Mouse (Mus musculus) lung, postnatal 4 days (tissue): Measurements from ENCODE around the gene Ntrk2.
"Not testable (repeated sequence)": the region's sequence is repeated elsewhere in the genome, so short reads cannot be mapped to it uniquely, and the experiment has no call there.

Experiments used
- DNase-seq, 2 experiments: peaks; one replicate each; pipeline ENCODE4 v3.0.0; 2021

Ntrk2 gene

DNA sequence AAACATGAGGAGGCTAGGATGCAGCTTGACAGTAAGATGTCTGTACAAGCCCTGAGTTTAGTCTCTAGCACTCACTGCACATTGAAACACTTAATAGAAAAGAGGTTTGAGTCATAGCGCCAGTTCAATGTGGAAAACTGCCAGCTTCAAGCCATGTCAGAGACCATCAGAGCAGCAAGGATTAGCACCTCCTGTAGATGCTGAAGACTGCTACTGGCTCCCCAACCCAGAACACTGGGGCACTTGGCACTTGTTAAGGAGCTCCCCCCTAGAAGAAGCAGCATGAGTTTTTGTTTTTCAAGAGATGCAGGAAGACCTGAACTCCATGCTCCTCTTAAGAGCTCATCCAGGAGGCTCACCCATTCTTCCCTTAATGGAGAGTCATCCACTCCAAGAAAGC is 251.5 kb downstream of the Ntrk2 start:
- no peak for DNase-seq

DNA sequence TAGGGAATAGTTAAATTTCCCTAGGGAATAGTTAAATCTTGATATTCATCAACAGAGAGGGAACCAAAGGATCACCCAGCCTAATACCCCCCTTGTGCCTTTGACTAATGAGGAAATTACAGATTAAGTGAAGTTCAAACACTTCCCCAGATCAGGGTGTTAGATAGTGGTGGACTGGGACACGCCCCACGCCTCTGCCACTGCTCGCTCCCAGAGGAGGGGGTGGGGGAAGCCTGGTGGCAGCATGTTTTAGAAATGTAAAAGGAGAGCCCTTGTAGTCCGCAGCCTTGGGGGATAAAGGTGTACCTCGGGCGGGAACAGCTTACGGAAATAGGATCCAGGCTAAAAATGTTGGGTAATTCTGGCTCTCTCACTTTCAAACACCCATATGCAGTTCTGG is 252.7 kb downstream of the Ntrk2 start:
- DNase-seq: no peak

DNA sequence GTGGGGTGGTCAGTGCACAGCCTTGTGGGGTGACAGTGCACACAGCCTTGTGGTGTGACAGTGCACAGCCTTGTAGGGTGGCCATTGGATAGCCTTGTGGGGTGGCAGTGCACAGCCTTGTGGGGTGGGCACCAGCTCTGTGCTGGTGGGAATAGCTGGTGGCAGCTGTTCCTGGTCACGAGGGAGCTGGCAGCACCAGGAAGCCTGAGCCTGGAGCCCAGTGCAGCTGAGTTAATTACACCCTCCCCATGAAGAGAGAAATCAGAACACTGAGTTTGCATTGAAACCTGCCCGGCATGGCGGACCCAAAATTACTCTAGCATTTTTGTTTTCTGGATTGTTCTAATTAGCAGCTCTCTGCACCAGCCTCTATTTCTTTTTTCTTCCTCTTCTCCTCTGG is 259.3 kb downstream of the Ntrk2 start:
- DNase-seq: no peak

DNA sequence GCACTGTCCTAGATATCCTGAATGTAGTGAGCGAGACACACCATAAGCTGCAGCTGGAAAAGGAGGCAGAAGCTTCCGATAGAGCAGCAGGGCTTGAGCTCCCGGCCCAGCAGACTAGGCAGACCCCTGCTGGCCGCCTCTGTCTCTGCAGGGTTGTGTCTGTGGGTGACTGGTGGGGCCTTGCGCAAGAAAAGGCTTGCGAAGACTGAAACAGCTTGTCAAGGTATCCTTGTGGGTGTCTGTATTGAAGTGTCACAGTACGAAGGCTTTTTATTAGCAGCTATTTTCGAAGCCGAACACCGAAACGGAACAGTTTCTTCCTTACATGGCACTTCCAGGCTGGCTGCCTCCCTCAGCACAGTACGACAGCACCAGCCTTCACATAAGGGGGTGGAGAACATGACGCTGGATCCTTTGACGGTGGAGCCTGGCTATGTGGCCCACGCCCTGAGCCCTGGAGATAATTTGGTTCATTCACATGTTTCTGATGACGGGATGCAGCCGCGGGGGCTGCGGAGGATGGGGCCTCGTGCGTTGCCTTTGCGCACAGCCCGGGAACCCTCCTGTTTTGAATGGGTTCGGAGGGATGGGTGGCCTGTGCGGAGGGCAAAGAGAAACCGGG is 267.4 kb downstream of the Ntrk2 start:
- DNase-seq: peak; percentile 82 to 83

DNA sequence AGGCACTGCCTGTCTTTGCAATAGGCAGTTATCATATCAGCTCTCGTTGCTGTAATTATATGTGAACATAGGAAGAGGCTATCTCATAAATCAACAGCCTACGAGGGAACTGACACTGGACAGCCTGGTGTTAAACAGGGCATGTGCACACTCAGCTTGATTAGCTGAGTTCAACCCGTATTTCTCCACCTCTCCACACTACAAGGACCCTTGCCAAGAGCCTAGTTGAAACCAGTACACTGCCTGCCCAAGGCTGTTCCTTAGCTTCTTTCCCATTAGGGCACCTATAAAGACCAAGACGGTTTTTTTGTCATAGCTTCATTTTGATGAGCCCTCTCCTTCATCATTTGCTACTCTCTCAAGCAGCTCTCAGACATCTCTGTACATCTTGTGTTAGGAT is 270.1 kb downstream of the Ntrk2 start:
- no peak for DNase-seq

DNA sequence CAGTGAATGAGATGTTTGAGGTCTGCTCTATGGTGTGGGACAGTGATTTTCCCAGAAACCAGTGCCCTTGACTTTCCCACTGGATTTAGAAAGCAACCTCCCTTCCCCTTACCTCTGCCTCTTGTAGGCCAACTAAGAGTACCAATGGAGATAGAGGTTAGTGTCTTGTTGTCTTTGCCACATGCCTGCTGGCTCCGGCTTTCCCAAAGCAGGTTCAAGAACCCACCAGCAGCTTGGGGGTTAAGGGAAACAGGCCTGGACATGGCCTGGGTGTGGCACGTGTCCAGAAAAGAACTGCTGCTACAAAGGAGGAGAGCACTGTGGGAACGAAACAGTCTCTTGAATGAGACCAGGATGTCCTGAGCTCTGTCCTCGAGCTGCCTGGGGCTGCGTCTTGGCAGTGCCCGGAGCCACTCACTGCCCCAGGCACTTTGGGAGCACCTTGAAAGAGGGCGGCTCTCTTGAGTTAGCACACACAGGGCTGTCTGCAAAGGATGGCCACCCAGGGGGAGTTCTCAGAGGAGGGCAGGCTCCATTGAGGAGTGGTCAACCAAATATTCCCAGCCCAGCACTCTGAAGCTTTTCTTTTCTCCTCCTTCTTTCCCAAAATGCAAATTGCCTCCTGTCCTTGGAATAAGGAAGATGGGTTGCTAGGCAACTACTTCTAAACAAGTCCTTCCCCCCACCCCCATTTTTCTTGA is 273.5 kb downstream of the Ntrk2 start:
- no peak for DNase-seq

DNA sequence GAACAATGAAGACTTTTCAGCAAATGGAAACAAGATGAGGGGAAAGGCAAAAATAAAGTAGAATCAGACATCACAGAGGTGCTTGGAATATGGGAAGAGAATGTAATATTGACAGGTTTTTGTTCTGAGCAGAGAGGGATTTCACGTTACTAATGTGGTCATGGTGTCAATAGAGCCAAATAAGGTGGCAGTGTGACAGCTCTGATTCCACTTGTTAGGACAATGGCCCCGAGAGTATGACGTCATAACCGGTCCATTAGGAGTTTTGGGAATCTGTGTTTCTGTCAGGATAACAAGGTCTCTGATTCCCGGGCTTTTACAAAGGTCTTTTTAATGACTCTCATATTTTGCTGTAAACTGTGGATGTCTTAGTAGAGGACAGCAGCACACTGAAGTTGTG is 274.1 kb downstream of the Ntrk2 start:
- no peak for DNase-seq

DNA sequence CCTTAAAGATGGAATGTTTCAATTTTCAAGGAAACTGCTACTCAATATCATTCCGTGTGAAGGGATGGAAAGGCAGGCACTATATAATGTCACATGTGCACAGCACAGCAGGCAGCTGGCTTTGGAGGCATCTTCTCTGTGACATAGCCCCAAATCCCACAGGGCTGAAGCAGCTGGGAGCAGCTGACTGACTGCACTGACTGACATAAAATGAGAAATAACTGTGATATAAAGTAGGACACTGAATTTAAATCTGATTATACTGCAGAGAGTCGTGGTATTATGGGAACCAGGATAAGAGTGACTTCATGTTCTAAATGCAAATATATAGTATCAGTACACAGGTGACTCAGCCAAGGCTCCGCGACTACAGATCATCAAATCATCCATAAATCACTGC is 282.6 kb downstream of the Ntrk2 start:
- no peak for DNase-seq

DNA sequence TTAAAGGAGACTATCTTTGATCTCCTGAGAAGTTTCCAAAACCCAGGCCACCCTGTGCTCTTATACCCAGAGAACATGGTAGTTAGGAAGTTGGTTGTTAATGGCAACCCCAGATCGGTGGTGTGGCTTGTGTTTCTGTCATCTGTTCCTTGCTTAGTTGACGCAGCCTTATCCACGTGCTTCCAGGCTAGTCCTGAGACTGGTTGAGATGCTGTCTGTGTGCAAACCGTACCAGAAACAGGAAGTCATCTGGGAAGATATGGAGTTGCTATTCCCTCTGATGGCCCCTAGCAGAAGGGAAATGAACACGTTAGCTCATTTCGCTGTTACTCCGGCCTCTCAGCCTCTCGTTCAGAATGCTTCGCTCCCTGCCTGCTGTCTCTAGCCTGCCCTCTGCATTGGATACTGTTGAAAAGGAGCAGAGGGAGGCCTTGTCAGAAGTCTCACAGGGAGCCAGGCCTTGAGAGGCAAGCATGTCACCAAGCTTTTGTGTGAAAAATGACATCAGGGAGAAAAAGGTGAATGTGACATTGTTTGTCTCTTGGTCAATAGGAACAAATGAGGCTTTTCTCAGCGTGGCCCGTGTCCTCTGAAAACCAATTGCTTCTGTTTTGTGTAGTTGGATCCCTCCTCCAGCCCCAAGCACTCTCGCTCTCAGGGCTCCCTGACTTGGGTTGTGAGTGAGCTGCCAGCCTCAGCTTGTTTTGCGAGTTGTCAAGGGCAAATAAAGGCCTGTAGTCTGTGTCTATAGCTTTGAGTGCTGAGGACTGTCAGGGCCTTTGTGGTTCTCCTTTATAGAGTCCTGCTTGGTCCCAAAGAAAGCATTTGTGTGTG is 285.0 kb downstream of the Ntrk2 start:
- no peak for DNase-seq

DNA sequence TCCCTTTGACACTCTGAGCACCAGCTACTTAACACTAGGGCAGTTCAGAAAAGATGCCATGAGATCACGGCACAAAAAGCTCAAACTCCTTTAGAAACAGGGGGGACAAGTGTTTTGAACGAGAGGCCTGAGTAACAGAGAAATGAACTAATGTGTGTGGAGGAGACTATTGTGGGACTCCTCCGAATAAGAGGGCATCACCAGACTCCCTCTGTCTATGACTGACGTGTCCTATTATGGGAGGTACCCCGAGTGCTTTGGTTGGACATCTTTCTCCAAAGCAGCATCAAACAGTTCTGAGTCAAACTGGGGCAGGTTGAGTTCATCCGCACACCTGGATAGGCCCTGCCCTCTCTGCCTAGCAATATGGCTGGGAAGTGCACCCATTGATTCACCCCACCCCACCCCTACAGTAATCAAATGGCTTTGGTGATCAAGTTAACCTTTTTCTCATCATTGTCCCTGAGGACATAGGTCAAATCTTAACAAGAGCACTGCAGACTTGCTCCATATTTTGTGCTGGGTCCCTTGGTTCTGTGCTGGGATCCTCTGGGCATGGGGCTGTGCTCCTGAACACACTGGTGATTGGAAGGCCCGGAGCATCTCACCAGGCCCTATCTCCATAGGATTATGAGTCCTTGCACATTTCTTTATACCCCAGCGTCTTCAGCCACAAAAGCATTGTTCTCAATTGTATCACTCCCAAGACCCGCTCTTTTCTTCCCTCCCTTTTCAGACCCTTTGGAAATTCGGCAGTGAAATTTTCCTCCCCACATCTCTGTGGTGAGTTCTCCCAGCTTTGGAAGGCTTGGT is 285.9 kb downstream of the Ntrk2 start:
- DNase-seq: no peak

DNA sequence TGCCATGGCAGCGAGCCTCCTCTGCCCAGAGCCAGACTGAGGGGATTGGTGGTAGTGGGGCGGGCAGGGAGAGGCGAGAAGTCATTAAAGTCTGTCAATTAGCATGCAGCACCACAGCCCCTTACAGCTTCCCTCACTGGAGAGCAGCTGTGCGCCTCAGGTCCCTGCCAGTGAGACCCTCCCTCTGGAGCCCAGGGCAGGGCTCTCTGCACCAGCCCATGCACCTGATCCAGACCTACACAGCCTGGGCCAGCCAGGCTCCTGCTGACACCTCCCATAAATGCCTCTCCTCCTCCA is 286.4 kb downstream of the Ntrk2 start:
- DNase-seq: no peak

DNA sequence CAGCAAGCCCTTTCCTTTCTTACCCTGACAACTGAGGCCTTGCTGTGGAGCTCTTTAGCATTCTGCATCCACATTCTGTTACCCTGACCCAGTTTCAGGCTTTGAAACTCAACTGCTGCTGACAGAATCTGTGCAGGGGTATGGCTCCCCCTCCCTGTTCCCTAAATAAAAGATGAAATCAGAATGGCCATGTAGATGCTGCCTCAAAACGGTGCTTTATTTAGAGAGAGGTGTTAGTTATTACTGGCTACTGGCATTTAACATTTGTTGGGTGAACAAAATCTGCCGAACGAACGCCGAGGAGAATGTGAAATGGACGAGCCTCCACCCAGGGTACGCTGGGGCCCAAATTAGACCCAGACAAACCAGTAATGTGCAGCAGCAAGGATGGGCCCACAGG is 288.4 kb downstream of the Ntrk2 start:
- DNase-seq: no peak

DNA sequence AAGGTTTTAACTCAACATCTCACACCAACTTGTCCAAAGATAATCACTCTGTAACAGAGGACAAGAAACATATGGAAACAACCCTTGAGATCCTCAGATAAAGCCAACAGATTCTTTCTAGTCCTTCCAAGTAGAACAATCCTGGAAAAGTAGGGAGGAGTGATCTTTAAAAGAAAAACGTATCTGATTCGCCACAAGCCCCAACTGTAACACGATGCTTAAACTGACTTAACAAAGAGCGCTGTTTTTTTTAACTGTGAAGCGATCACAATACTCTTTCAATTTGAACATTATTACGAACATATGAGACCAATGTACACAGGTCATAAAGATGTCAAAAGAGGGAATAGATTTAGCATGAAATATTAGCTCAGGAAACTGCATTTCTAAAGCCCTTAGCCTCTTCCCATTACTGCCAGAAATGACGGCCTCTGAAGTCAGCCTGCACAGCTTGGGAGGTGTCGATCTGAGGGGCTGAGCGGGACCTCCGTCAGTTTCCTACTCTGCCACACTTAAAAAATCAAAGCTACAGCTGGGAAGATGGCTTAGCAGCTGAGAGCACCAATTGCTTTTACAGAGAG is 289.5 kb downstream of the Ntrk2 start:
- DNase-seq: no peak

DNA sequence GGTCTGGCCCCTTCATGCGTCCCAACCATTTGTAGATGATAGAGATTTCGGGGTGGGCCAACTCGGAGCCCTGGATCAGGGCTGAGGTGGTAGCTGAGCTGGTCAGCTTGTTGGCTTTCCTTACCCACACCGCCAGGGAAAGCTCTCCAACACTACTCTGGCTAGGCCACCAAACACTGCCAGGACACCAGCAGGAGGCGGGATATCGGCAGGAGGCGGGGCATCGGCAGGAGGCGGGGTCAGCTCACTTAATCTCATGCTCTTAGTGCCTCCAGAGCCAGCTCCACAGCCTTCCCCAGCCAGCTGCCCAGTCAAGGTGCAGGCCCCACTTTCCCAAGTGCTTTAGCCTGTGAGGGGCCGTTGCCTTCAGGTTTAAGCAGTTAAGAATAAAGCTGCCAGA is 293.7 kb downstream of the Ntrk2 start:
- DNase-seq: no peak

DNA sequence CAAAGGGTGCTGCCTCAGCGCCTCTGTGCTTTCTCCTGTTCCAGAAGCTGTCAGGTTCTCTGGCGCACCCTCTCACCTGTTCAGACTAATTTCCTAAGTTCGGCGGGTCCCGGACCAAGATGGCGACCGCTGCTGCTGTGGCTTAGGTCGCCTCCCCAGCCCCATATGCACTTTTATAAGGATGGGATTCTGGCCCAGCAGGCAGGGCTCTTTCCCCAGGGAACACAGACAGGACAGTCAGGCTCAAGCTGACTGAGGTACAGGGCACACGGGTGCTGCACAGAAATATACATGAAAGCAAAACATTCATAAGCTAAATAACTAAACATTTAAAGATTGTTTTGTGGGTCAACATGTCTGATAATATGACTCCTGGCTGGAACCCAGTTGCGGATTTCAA is 301.4 kb downstream of the Ntrk2 start:
- DNase-seq: not testable (repeated sequence)

DNA sequence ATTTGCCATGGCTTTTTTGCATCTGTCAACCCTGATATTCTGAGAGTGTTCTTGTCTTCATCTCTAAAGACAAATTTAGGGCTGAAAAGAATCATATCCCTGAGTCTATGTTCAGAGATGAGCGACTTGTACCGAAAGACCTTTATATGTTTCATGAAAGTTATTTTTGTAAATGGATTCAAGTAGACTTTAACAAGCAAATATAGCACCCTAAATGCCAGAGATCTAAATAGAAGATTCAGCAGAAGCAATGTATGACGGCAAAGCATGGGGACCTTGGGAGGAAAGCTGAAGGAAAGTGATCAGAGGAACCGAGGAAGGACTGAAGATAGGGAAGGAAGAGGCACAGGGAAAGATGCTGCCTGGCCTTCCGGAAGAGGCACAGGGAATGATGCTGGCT is 303.7 kb downstream of the Ntrk2 start:
- no peak for DNase-seq

DNA sequence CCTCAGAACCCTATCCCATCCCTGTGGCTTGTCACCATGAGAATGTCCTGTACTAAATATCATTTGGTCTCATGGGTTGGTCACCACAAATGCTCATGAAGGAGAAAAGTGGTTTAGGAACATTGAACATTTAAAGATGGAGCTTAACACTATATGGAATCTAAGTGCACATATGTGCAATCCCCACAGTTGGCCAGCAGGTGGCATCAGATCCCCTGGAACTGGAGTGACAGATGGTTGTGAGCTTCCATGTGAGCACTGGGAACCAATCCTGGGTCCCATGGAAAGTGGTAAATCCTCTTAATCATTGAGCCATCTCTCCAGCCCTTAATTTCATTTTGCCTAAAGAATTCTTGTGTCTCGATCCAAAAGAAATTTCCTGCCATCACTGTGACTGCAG is 308.3 kb downstream of the Ntrk2 start:
- no peak for DNase-seq

DNA sequence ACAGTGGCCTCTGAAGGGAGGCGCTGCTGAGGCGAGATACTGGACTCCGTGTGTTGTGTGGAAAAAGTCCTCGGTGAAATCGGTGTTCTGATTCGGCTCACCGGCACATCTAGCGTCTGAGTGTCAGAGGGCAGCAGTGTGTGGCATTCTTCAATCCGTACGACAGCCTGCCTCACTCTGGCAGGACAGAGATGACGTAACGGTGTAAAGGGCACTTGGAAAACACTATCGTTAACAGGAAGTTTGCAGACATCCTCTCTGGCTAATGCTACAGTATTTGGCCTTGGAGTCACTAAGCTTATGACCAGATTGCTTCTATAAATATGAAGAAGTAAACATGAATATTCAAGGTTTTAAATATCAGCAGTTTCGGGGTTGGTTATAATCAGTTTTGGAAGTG is 309.2 kb downstream of the Ntrk2 start:
- no peak for DNase-seq

DNA sequence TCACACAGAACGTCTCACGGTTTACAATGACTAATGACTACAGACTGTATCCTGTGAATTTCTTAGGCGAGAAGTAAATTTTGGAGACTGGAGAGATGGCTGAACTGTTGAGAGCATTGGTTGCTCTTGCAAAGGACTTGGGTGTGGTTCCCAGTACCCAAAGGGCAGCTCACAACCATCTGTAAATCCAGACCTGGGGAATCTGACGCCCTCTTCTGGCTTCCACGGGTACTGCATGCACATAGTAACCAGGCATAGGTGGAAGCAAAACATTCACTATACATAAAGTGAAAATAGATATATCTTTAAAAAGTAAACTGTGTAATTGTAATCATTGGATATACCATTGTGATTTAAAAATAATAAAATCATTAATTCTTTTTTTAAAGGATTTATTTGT is 310.9 kb downstream of the Ntrk2 start:
- no peak for DNase-seq

DNA sequence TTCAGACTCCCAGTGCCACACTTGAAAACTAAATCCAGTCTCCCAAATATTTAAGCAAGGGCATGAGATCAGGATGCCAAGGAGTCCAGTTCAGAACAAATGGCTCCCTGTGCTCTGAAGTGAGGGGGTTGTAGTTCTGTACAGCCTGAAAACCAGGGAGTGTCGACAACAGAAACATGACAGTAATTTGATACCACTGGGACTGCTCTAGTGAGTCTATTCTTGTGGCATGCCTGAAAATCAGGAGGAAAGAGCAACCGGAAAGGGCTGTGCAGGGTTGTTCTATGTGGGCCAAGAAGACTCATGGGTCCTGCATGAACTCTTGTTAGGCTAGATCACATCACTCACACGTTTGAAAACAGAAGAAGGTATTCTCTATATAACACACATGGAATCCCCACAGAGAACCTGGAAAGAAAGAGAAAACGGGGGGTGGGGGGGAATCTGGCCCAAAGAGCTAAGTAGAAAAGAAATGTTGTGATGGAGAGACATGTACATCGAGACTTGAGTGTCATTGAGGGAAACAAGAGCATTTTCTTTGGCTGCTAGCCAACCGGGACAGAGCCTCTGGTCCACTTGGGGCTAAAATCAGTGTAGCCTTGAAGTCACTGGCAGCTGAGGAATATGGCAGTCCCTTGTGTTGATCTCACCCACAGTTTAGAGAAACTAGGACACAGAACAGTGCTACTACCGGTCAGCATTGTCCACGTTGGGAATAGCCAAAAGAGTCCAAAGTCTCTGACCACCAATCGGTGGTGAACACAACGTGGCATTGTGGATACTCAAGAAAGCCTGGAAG is 313.4 kb downstream of the Ntrk2 start:
- no peak for DNase-seq

DNA sequence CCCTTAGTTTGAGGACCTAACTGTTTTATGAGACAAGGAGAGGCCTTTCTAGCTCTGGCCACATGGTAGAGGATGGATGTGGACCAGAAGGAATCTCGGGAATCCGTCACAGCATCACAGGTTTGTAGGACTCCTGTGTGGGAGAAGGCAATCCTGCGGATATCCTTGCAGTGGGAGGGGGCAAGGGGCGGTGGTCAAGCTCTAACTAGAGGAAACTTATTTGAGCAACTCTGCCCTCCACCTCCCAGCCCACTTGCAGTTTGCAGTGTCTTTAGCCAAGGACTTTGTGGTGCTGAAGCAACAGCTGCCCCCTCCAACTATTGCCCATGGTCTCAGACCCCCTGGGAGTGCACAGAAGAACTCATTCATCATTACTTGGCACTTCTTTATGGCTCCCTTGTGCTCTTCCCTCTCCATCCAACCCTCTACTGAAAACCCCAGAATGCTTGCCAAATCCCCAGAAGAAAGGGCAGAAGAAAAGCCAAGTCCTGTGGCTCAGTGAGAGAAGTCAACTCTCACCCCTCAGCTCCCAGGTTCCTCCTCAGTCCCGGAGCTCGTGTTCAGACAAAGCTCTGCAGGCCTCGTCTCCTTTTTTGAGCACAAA is 336.9 kb downstream of the Ntrk2 start:
- DNase-seq: no peak

DNA sequence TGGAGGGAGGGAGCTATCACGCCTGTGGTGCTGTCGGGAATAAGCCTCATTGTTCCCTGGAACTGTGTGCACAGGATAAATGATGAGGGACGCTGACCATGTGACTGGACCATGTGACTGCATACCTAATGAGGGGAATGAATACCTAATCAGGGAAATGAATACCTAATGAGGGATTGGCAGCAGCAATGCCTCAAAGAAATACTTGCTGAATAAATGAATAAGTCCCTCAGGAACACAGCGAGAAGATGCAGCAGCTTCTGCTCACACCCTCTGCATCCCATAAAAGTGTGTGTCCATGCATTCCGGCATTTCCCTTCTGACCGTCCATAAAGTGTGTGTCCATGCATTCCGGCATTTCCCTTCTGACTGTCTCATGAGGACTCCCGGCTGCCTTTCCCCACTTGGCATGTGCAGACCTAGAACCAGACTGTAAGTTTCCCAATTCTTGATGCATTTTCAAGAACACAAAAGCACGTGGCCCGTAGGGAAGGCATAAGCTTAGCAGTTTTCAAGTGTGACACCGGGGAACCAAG is 338.0 kb downstream of the Ntrk2 start:
- no peak for DNase-seq
